Mouse (Mus musculus) erythroblast, embryonic 14.5 days (primary cell): ENCODE results near the gene Selenom.

Source experiments
- GATA1 ChIP-seq: IDR thresholded peaks from 2 replicates; pipeline ENCODE4 v1.6.1; 2012; ENCODE audit warnings: low read length, inconsistent platforms, mixed read lengths
- TAL1 ChIP-seq: IDR thresholded peaks from 3 replicates; pipeline ENCODE4 v1.6.1; 2012; ENCODE audit warnings: low read length, inconsistent platforms, mixed read lengths

DNA sequence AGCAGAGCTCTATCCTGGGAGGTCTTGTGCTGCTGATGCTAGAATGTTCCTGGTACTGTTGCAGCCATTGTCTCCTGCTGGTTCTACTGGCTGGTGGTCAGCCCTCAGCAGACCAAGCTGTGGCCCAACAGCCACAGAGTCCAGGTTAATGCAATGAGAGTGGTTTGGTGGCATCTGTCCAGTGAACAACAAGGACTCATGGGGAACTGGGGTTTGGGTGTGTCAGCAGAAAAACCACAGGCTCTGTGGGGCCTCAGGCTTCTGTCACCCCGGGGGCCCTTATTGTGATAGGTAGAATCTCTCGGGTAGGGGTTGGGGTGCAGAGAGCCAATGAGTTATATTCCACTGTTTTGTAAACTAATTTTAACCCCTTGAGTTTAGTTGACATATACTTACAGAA lies 4.2 kb upstream of the Selenom start:
- no peak for TF ChIP-seq TAL1
- TF ChIP-seq GATA1: no peak
